Mouse (Mus musculus) mature B cell (primary cell): ENCODE results near the gene Snrpa.

Experiments used
- in situ Hi-C: fragments of 300-500 bp; cut with MboI; formaldehyde crosslinking; loops from 2 replicates; pipeline ENCODE4 v1.14.3; 2019

Gene Snrpa

DNA sequence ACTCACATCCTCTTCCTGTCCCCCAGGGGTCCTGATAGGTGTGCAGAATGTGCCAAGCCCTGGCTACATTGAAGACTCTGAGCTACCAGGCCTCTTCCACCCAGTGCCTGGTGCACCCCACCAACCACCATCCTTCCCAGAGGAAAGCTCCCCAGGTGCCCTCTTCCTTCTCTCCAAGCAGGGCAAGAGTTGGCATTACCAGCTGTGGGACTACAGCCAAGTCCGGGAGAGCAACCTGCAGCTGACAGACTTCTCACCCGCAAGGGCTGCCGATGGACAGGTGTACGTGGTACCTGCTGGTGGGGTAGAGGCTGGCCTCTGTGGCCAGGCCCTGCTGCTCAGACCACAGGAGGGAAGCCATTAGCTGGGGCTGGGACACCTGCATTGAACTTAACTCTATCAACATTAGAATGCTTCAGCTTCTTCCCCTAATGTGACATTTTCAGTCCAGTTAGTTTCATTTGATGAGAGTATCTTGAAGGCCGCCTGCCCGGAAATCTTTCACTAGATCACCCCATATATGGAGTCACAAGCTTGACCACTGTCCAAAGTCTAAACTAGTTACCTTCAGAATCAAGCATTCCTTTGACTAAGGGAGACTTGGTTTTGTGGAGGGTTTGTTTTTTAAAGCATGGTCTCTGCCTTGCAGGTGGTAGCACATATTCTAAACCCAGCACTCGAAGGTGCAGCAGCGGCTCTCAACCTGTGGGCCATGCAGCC is 7.8 kb upstream of the Snrpa start:
- in situ Hi-C loops: no loop called here

DNA sequence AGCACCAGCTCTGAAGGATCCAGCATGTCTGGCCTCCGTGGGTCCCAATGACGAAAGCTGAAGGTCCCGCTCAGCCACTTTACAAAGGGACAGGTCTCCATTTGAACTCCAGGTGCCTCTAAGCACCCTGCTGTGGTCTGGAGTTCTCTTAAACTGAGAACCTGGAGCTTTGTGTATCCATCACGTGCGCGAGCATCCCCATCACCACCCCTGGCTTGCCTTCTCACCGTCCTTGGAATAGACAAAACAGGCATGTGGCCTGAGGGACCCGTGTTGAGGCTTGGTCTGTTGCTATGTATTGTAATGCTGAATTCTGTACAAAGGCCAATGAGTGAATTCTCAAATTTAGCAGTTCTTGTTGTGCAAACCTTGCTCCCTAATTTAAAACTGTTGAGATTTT is 2.7 kb upstream of the Snrpa start:
- in situ Hi-C loops: no loop called here

DNA sequence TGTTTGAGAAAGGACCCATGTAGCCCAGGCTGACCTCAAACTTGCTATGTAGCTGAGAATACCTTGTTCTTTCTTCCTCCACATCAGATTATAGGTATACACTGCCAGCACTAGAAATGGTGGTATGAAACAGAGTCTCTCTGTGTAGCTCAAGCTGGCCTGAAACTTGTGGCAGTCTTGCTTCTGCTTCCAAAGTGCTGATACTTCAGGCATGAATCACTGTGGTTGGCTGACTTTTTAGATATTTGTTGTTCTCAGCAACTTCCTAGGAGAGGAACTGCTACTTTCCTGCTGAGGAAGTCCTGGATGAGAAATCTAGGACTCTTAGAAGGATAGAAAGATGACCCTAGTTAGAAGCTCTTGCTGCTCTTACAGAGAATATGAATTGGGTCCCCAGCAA is 2.3 kb upstream of the Snrpa start:
- in situ Hi-C loops: no loop called here

DNA sequence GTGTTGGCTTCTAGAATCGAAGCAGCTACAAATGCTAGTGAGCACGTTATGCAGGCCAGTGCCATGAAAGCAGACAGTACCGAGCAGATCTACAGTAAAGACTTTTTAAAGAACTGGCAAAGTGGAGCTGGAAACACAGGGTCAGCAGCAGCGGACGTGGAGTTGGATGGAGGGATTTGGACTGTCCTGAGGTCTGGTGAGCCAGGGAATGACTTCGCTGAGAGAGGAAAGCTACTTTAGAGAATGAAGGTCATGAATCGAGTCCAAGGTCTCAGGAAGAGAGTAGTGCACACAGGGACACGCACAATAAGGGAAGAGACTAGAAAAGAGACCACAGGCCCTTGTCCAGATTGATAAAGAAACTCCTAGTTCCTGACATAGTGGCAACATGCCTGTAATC is 1.6 kb upstream of the Snrpa start:
- in situ Hi-C loops: no loop called here

DNA sequence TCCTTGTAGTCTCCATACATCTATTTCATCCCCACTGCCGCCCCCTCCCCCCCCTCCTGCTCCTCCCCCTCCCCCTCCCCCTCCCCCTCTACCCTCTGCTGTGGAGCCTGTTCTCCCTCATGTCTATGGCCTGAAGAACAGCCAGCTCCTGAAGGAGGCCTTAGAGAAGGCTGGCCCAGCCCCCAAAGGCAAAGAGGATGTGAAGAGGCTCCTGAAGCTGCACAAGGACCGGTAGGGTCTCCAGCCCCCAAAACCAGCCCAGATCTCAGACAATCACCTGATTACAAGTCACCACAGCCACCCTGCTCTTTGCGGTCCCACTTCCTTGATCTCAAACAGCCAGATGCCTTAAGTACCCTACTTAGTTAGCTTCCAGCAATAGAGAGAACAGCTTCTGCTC is 1.1 kb upstream of the Snrpa start:
- in situ Hi-C loops: no loop called here

DNA sequence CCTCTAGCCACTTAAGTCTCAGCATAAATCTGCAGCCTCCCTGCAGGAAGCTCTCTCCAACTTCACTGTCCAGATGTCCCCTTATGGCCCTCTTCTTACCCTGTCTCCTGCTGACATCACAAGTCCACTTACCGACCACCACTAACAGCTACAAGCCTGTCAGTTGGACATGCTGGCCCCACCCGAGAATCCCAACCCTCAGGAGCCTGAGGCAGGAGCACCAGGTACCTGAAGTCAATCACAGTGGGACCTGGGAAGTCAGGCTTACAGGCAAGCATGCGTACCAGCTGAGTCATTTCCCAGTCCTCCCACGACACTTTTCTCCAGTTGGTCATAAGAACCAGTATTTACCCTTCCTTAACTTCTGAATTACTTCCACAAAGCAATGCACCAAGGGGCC is 2.3 kb downstream of the Snrpa start:
- in situ Hi-C loops: loop anchor here (5.0 kb wide), 1 partner anchor 36 kb away; no protein-coding TSS in a partner anchor

DNA sequence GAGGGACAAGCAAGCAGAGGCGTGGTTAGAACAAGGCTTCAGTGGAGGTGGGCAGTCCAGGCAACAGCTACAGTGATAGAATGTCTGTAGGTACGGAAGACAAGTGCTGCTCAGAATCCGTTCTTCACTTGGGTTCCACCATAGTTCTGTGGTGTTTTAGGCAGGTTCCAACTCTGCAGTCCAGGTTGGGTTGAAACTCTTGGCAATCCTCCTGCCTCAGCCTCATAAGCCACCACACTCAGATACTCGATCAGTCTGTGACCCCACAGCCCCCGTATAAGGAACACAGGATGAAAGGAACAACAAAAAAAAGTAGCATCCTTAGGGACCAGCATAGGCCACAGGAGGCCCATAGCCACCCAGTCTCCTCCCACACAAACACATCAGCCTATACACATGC is 3.6 kb downstream of the Snrpa start:
- in situ Hi-C loops: loop anchor here (5.0 kb wide), 1 partner anchor 35 kb away; no protein-coding TSS in a partner anchor

DNA sequence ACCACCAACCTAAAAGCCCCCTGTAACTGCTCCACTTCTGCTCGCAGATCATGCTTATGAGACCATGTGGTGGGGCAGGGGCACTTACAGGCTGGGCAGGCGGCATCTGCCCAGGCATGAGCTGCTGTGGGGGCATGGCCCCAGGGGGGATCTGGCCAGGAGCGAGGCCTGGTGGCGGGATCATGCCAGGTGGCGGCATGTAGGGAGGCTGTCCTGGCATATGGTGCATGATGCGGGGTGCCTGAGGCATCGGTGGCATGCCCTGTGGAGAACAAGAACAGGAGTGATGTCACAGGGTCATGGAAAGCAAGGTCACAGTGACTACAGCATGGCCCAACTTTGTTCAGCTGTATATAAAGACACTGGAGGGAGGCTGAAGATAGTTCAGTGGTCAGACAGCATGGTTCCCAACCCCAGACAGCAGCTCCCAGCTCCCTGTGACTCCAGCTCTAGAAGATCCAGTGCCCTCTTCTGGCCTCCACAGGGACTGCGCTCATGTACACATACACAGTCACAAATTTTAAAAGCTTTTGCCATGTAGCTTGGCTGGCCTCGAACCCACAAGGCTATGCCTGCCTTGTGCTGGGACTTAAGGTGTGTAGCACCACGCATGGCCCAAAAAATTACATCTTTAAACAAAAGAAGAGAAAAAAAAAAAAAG is 6.7 kb downstream of the Snrpa start:
- in situ Hi-C loops: no loop called here

DNA sequence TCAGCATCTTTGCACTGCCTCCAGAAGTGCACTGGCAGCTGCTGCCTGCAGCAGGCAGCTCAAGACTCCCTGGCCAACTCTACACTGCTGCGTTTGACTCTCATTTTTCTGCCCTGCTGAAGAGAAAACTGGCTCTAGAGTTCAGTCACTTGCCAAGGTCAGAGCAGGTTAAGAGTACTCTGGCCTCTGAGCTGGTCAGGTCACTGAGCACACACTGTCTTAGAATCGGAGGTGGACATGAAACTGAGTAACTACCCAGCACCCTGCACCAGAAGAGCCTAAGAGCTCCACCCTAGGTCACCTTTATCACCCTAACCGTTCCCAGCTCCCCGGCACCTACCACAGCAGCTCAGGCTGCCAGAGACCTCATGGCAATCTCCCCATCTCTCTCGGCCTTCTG is 10.1 kb downstream of the Snrpa start:
- in situ Hi-C loops: no loop called here

DNA sequence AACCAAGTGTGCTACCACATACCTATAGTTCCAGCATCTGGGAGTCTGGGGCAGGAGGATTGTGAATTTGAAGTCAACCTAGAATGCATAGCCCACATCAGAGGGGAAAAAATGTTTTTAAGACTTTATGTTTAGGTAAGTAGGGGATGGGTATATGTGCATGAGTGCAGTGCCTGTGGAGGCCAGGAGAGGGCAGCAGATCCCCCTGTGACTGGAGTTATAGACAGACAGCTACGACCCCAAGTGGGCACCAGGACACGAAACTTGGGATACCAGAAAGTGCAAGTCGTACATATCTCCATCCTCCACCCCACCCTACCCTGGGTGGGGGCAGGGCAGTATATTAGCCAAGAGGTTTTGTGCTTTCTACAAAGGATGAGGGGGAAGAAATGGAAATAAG is 11.1 kb downstream of the Snrpa start:
- in situ Hi-C loops: no loop called here

DNA sequence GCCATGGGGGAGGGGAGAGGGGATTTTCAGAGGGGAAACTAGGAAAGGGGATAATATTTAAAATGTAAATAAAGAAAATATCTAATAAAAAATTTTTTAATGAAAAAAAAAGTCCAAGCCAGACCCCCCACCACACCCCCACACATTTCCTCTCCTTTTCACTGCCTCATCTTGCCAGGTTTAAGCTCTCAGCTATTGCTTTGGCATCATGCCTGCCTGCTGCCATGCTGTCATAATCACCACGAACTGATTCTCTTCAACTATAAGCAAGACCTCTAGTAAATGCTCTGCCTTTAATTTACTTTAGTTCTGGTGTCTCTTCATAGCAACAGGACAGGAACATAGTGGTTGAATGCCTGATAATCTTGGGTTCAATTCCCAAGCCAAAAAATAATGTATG is 13.6 kb downstream of the Snrpa start:
- in situ Hi-C loops: no loop called here

DNA sequence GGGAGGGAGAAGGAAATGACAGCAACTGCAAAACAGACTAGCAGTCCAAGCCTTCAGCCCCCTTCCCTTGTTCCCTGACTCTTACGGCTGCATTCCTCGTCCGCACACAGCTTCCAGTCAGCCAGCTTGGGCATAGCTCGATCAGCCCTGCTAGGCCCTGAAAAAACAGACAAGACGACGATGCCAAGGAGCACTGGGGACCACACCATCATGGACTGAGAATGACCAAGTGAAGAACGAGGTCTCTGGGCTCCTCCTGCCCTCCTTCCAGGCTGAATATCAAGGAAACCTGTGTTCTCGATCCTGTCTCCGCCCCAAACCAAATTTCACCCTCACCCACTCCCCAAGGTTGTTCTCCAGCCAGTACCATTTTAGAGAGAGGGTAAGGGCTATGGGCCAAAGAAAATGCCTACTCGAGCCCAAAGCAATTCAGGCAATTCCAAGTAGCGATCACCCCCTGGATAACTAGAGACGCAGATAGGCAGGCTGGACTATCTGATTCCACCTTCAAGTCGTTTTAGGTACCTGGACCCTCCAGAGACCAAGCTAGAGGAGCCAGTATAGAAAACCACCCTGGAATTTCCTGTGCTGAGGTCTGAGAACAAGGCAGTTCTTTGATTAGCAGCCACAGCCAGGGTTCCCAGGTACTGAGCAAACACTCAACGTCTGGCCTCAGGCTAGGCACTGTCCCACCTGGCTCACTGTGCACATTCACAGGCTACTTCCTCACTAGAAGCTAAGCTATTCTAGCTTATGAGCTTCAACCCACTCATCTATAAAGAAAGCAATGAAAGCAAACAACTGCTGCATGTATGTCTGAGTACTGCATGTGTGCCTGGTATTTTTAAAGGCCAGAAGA is 15.0 kb downstream of the Snrpa start, which contains the start of the genes Gm21983 and Mia:
Gm21983 (minus strand) TSS at position 250 of the 859 bp plus-strand sequence.
Mia (minus strand) TSS at position 321 of the 859 bp plus-strand sequence.
- in situ Hi-C loops: no loop called here

DNA sequence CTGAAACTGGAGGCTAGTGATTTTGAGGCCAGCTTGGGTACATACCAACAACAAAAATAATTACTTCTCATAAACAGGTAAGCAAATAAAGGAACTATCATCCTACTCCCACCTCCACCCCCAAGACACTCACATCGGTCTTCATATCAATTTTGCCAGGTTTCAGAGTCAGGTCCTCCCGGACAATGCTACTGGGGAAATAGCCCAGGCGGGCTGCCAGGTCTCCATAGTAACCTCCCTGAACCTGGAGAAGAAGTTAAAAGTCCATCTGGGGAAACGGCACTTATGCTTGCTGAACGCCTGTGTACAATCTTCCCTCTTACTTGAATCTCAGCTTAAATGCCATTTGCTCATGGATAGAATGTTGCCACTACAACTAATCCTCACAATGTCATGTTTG is 16.0 kb downstream of the Snrpa start:
- in situ Hi-C loops: no loop called here

DNA sequence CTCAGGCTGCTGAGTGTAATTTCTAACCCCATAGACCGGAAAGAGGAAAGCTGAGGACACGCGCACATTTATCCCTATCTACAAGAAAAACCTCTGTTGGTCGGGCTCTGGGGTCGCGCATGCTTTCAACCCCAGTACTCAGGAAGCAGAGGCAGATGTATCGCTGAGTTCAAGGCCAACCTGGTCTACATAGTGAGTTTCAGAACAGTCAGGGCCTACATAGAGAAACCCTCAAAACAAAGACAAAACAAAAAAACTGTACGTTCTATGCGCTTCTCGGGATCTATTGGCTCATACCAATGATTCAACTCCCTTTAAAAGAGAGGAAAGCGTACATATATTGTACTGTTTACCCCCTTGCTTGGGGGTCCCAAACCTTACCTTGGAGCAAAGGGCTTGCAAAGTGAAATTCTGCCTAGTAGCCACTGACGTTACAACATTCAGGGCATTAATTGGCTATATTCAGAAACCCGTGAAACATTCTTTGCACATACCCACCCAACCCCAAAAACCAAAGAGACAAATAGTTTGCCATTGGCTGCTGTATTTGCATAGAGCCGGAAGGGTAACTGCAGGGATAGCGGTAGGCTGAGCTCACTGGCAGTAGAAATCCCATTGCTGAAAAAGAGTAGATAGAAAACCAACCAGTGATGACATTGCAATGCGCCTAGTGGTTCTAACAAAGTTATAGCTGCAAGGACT is 16.7 kb downstream of the Snrpa start:
- in situ Hi-C loops: no loop called here

DNA sequence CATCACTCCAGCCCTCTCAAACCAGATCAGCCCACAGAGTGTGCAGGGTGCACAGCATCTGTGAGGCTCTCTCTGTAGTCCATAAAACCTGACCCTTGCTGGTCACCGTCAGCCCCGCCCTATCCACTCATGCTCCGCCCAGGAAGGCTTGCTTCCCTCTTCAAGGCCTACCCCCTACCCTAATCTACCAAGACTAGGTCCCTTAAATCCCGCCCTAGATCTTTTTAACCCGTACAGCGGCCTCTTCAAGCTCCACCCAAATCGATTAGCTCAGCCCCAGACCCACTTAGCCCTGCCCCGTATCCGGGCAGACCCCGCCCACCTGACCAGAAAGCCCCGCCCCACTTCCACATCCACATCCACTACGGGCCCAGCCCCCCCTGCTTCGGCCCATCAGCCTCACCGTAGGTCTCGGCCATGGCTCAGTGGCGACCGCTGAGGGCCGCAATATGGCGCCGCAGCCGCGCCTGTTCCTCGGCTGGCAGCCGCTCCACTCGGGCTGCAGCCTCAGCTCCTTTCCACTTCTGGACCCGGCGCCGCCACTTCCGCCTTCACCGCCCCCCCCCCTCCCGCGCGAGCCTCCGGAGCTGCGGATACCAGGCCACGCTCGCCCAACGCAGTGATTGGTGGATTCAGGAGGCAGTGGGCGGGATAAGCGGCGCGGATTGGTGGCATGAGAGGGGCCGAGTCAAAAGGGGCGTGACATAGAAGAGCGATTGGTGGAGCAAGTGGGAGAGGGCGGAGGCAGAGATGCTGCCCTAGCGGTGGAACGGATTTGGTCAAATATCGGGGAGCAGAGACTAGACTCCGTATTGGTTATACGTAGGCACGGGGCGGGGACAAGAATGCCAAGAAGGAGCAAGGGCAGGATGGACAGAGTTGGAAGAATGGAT is 17.5 kb downstream of the Snrpa start, which contains the start of gene Rab4b:
Rab4b (minus strand) TSS at position 573 of the 893 bp plus-strand sequence.
- in situ Hi-C loops: no loop called here

DNA sequence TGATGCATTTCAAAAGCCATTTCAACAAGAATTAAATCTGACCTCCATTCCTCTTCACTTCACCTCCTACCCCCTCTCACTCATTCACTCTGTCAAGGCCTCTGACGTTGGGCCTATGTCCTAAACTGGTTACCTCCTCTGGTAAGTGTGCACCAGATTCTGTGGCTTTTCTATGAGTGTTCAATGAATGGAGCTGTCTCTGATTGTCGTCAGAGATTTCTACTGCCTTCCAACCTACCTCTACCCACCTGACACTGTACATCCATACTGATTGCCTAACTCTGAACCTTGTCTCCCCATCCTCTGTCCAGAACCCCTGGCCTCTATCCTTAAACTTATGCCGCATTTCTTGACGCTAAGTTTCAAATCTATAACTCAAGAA is 18.1 kb downstream of the Snrpa start:
- in situ Hi-C loops: no loop called here

DNA sequence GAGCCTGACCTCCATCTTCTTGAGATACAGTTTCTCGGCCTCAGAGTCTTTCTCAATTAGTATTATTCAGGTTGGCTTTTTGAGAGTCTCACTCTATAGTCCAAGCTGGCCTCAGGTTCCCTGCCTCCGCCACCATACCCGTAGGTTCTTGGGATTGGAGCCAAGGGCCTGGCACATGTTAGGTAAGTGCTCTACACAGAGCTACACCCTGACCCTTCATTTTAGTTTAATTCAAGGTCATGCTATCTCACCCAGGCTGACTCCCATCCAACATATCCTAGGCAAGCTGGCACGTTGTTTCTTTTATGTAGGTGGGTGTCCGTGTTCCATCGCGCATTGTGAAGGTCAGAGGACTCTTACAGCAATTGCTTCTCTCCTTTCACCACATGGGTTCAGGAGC is 21.2 kb downstream of the Snrpa start:
- in situ Hi-C loops: no loop called here

DNA sequence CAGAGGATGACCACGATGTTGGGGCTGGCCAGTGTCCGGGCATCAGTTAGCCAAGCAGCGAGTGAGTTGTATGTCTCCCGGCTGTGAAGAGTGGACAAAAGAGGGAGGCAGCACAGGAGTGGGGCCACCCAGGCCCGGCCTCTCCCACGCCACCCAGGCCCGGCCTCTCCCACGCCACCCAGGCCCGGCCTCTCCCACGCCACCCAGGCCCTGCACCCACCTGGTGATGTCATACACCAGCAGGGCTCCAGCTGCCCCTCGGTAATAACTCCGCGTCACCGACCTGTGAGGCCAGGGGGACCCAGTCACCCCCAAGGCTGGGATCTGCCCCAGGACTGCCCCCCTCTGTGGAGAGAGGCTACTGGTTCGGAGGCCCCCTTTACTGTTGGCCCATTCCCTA is 21.6 kb downstream of the Snrpa start:
- in situ Hi-C loops: no loop called here

DNA sequence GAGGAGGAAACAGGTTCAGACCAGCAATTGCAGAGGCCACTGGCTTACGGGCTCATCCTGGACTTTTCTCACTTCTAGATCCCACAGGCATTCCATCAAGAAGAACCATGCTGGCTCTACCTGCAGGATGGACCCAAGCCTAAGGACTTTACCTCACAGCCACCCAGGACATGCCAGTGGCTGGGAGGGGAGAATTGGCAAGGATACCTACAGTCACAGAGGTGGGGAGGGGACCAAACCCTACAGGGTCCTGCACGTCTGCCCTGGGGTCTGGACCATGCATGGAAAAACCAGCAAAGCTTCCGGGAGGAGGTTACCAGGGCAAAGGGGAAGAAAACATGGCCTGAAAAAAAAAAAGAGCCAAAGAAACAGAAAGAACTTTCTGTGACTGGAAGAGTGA is 25.1 kb downstream of the Snrpa start:
- in situ Hi-C loops: no loop called here

DNA sequence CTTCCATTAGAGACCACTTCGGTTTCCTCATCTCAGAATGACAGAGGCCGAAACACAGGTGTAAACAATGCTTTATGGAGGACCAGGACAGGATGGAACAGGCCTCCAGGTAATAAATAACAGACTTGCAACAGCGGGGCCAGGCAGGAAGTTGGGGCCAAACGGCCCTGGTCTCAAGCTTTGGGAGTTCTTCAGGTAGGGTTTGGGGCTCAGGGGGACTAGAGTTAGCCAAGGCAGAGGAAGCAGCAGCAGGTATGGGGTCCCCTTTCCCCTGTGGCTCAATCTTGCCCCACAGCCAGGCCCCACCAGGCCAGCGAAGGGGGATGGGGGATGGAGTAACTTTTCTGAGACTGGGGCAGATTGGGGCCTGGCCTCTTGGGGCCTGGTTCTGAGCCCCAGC is 27.7 kb downstream of the Snrpa start:
- in situ Hi-C loops: no loop called here
